Mouse (Mus musculus) adrenal gland, postnatal 4 days (tissue): ENCODE measurements at regions not wholly inside any gene's neighbourhood (a gene's known extent, or its start where the extent isn't known, plus 50 kb on each side); places are given as distances from the start of the nearest gene placed in this dataset.

Experiments used
- DNase-seq, 2 experiments: peaks; one replicate each; pipeline ENCODE4 v3.0.0; 2021 to 2022; ENCODE audit warnings: low spot score in 2 of 2, mixed read lengths in 2 of 2

- no peak for DNase-seq
These were observed 55.1 kb upstream of the Gpc1 start for GRCm38 (mm10) chr1:92776353-92776752.

- no peak for DNase-seq
These were observed 55.5 kb upstream of the Gpc1 start for GRCm38 (mm10) chr1:92775908-92776307.

- DNase-seq: no peak
These were observed 56.4 kb upstream of the Gpc1 start for GRCm38 (mm10) chr1:92774743-92775692.

GRCm38 (mm10) chr1:92774006-92774405 lies 57.4 kb upstream of the Gpc1 start:
- no peak for DNase-seq

GRCm38 (mm10) chr1:92772784-92773113 lies 58.7 kb upstream of the Gpc1 start:
- DNase-seq: no peak

GRCm38 (mm10) chr1:92772101-92772783 lies 59.2 kb upstream of the Gpc1 start:
- DNase-seq: no peak

GRCm38 (mm10) chr1:92769696-92770095 lies 61.7 kb upstream of the Gpc1 start:
- DNase-seq: no peak

- DNase-seq: no peak
These were observed 62.3 kb upstream of the Gpc1 start for GRCm38 (mm10) chr1:92769156-92769555.

GRCm38 (mm10) chr1:92766496-92766895 lies 64.9 kb upstream of the Gpc1 start:
- DNase-seq: no peak

GRCm38 (mm10) chr1:92754793-92755488 lies 76.5 kb upstream of the Gpc1 start:
- no peak for DNase-seq

- DNase-seq: no peak
These were observed 79.7 kb upstream of the Gpc1 start for GRCm38 (mm10) chr1:92751700-92752136.

GRCm38 (mm10) chr1:92749475-92749874 lies 82.0 kb upstream of the Gpc1 start:
- no peak for DNase-seq

- no peak for DNase-seq
These were observed 86.2 kb upstream of the Gpc1 start for GRCm38 (mm10) chr1:92745284-92745683.

GRCm38 (mm10) chr1:92744528-92745241 lies 86.8 kb upstream of the Gpc1 start:
- no peak for DNase-seq

- DNase-seq: no peak
These were observed 88.4 kb upstream of the Gpc1 start for GRCm38 (mm10) chr1:92742881-92743621.

GRCm38 (mm10) chr1:92742300-92742699 lies 89.1 kb upstream of the Gpc1 start:
- DNase-seq: no peak

GRCm38 (mm10) chr1:92741047-92741446 lies 90.4 kb upstream of the Gpc1 start:
- DNase-seq: no peak

GRCm38 (mm10) chr1:92737600-92738197 lies 89.1 kb upstream of the Otos start:
- DNase-seq: no peak

- DNase-seq: no peak
These were observed 87.8 kb upstream of the Otos start for GRCm38 (mm10) chr1:92736411-92736810.

GRCm38 (mm10) chr1:92733732-92734131 lies 85.1 kb upstream of the Otos start:
- no peak for DNase-seq
